Mouse (Mus musculus): ENCODE measurements around the gene Cbl. TPM values are rescaled to one million over a fixed set of nuclear protein-coding genes. Genes with fewer than 3 reads are reported as not detected.

The Cbl gene
- polyA plus RNA-seq, 1 experiment from 2014 or later: 19.6 TPM

DNA sequence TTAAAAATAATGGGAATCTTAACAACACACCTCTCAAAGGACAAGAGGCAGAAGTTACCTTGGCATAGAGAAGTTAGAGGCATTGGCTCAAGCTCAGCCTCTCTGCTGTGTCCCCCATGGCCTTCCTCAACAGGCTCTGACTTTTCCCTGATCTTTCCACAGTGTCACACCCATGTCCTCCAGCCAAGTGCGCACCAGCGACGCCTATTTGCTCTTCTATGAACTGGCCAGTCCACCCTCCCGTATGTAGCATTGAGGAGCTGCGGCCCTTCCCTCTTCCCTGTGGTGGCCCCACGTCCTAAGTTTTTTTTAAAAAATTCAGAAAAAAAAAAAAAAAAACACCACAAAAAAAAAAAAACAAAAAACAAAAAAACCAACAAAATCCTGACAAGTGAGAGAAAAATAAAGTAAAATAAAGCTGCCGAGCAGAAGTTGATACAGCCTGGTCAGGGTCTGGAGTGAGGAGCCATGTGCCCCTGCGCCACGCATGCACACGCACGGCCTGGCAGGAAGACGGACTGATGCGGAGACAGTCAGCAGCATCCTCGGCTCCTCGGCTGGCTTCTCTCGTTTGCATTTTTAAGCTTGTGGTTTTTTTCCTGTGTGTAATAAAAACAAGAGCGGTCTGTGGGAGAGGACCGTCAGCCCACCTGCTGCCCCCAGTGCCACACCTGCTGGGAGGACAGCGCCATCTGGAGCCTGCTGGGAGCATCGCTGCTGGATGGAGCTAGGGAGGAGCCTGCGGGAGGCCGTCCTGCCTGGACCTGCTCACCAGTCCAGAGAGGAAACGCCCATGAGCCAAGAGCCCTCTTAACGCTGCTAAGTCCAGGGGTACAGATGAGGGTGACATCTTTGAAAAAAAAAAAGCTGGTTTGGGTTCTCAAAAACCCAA lies 140.0 kb downstream of the Cbl start:
- WGBS: 36% methylated on average over 24 of the region's 24 CpGs
- no peak overlapping the region for H3K27ac ChIP-seq
- peaks cover 10% of the 10 kb centered on the region; the same call in 1 of the 2 replicates for H3K4me1 ChIP-seq
- peak; percentile 61 for ATAC-seq (ENCODE audit: low FRiP score, low read depth)
- H3K36me3 ChIP-seq: peaks cover 30% of the 10 kb centered on the region
- H3K9me3 ChIP-seq: no peaks in the 10 kb centered on the region
- H3K4me3 ChIP-seq: no peak overlapping the region
- no peaks in the 10 kb centered on the region for H3K27me3 ChIP-seq
- H3K4me2 ChIP-seq (replicated peaks): no peak overlapping the region
- H3K9ac ChIP-seq: no peak overlapping the region

Other genes starting within 250 kb of the Cbl start
- gene Thy1, start 190.7 kb downstream of the Cbl start, polyA plus RNA-seq (2015; fragmentation: Nextera tagmentation; extraction: Ambion mirVana): 3.4 and 5.1 TPM in 2 replicates
- 14.6 and 14.7 TPM in 2 replicates for gene Usp2, start 167.0 kb downstream of the Cbl start, polyA plus RNA-seq (2015; fragmentation: Nextera tagmentation; extraction: Ambion mirVana)
- gene Mfrp, start 132.3 kb downstream of the Cbl start, polyA plus RNA-seq (2015; fragmentation: Nextera tagmentation; extraction: Ambion mirVana): 0.13 and 0.17 TPM in 2 replicates
- 2.6 and 3.4 TPM in 2 replicates for gene C1qtnf5, start 126.8 kb downstream of the Cbl start, polyA plus RNA-seq (2015; fragmentation: Nextera tagmentation; extraction: Ambion mirVana)
- gene Gm49380, start 120.5 kb downstream of the Cbl start, polyA plus RNA-seq (2015; fragmentation: Nextera tagmentation; extraction: Ambion mirVana): 0.09 and 0.10 TPM in 2 replicates
- 79.6 and 84.1 TPM in 2 replicates for gene Rnf26, start 120.5 kb downstream of the Cbl start, polyA plus RNA-seq (2015; fragmentation: Nextera tagmentation; extraction: Ambion mirVana)
- gene Mcam, start 99.6 kb downstream of the Cbl start, polyA plus RNA-seq (2015; fragmentation: Nextera tagmentation; extraction: Ambion mirVana): 29.6 and 30.4 TPM in 2 replicates
- gene Ccdc153, start 6.6 kb upstream of the Cbl start, polyA plus RNA-seq (2015; fragmentation: Nextera tagmentation; extraction: Ambion mirVana): not detected in 2 replicates
- gene Pdzd3, start 17.4 kb upstream of the Cbl start, polyA plus RNA-seq (2015; fragmentation: Nextera tagmentation; extraction: Ambion mirVana): 0.09 and 0.11 TPM in 2 replicates
- gene Nlrx1, start 34.5 kb upstream of the Cbl start, polyA plus RNA-seq (2015; fragmentation: Nextera tagmentation; extraction: Ambion mirVana): 8.2 and 8.3 TPM in 2 replicates
- gene Abcg4, start 54.6 kb upstream of the Cbl start, polyA plus RNA-seq (2015; fragmentation: Nextera tagmentation; extraction: Ambion mirVana): 7.3 and 7.4 TPM in 2 replicates
- 26.1 and 29.6 TPM in 2 replicates for gene Hinfp, start 71.6 kb upstream of the Cbl start, polyA plus RNA-seq (2015; fragmentation: Nextera tagmentation; extraction: Ambion mirVana)
- gene C2cd2l, start 86.2 kb upstream of the Cbl start, polyA plus RNA-seq (2015; fragmentation: Nextera tagmentation; extraction: Ambion mirVana): 6.8 and 7.8 TPM in 2 replicates
- 40.2 and 40.5 TPM in 2 replicates for gene Dpagt1, start 92.0 kb upstream of the Cbl start, polyA plus RNA-seq (2015; fragmentation: Nextera tagmentation; extraction: Ambion mirVana)
- gene H2afx, start 100.6 kb upstream of the Cbl start, polyA plus RNA-seq (2015; fragmentation: Nextera tagmentation; extraction: Ambion mirVana): 382 and 390 TPM in 2 replicates
- 111 and 116 TPM in 2 replicates for gene Hmbs, start 110.2 kb upstream of the Cbl start, polyA plus RNA-seq (2015; fragmentation: Nextera tagmentation; extraction: Ambion mirVana)
- 27.8 and 28.9 TPM in 2 replicates for gene Vps11, start 127.6 kb upstream of the Cbl start, polyA plus RNA-seq (2015; fragmentation: Nextera tagmentation; extraction: Ambion mirVana)
- gene Hyou1, start 145.4 kb upstream of the Cbl start, polyA plus RNA-seq (2015; fragmentation: Nextera tagmentation; extraction: Ambion mirVana): 30.9 and 36.8 TPM in 2 replicates
- 11.1 and 11.5 TPM in 2 replicates for gene Slc37a4, start 162.8 kb upstream of the Cbl start, polyA plus RNA-seq (2015; fragmentation: Nextera tagmentation; extraction: Ambion mirVana)
- gene Rps25, start 173.1 kb upstream of the Cbl start, polyA plus RNA-seq (2015; fragmentation: Nextera tagmentation; extraction: Ambion mirVana): 1,961 and 2,001 TPM in 2 replicates
- 160 and 165 TPM in 2 replicates for gene Trappc4, start 173.6 kb upstream of the Cbl start, polyA plus RNA-seq (2015; fragmentation: Nextera tagmentation; extraction: Ambion mirVana)
- 32.2 and 35.5 TPM in 2 replicates for gene Ccdc84, start 184.5 kb upstream of the Cbl start, polyA plus RNA-seq (2015; fragmentation: Nextera tagmentation; extraction: Ambion mirVana)
- gene Foxr1, start 207.1 kb upstream of the Cbl start, polyA plus RNA-seq (2015; fragmentation: Nextera tagmentation; extraction: Ambion mirVana): not detected in 2 replicates
- 0.31 and 0.36 TPM in 2 replicates for gene Upk2, start 220.9 kb upstream of the Cbl start, polyA plus RNA-seq (2015; fragmentation: Nextera tagmentation; extraction: Ambion mirVana)
- gene Bcl9l, start 248.8 kb upstream of the Cbl start, polyA plus RNA-seq (2015; fragmentation: Nextera tagmentation; extraction: Ambion mirVana): 14.5 and 15.0 TPM in 2 replicates